Mouse (Mus musculus) kidney, adult 2 months (tissue): ENCODE measurements at regions not wholly inside any gene's neighbourhood (a gene's known extent, or its start where the extent isn't known, plus 50 kb on each side); places are given as distances from the start of the nearest gene placed in this dataset.

Experiments used
- DNase-seq: peaks from one replicate; pipeline ENCODE4 v3.0.0; 2021
- H3K27ac ChIP-seq: fragments of 200-500 bp; 2 replicates; pipeline ENCODE4 v1.5.1; 2012; ENCODE audit warnings: low read depth, low read length, control low read depth, inconsistent platforms; ENCODE audit not compliant: insufficient read depth
- H3K27me3 ChIP-seq: fragments of 200-500 bp; replicated peaks from 2 replicates; pipeline ENCODE4 v1.6.1; 2012; ENCODE audit warnings: mild to moderate bottlenecking, moderate library complexity, low read length, inconsistent platforms; ENCODE audit not compliant: control insufficient read depth, insufficient read depth
- H3K36me3 ChIP-seq: fragments of 200-500 bp; 2 replicates; pipeline ENCODE4 v1.6.1; 2012; ENCODE audit warnings: mild to moderate bottlenecking, moderate library complexity, low read length, inconsistent platforms; ENCODE audit not compliant: control insufficient read depth, insufficient read depth
- H3K4me1 ChIP-seq: fragments of 200-500 bp; 2 replicates; pipeline ENCODE4 v1.6.1; 2011; ENCODE audit warnings: low read length; ENCODE audit not compliant: control insufficient read depth, insufficient read depth
- H3K4me3 ChIP-seq: fragments of 200-500 bp; 2 replicates; pipeline ENCODE4 v1.5.1; 2011; ENCODE audit warnings: mild to moderate bottlenecking, low read depth, low read length, control low read depth; ENCODE audit not compliant: insufficient read depth
- CTCF ChIP-seq: fragments of 200-500 bp; conservative IDR thresholded peaks from 2 replicates; pipeline ENCODE4 v1.5.1; 2011; ENCODE audit warnings: low read depth, mild to moderate bottlenecking, control low read depth, low read length, moderate library complexity, mixed read lengths; ENCODE audit not compliant: insufficient read depth, insufficient read length
- POLR2A ChIP-seq: fragments of 200-500 bp; IDR thresholded peaks from one replicate; pipeline ENCODE4 v1.6.1; 2011; ENCODE audit warnings: low read depth, low read length, control low read depth
- WGBS: fragments of 180-500 bp; shearing (Covaris S2); methylation state at CpG from one replicate; pipeline ENCODE4 v1.1.7; 2018; 5-methylcytosine and 5-hydroxymethylcytosine counted together

DNA sequence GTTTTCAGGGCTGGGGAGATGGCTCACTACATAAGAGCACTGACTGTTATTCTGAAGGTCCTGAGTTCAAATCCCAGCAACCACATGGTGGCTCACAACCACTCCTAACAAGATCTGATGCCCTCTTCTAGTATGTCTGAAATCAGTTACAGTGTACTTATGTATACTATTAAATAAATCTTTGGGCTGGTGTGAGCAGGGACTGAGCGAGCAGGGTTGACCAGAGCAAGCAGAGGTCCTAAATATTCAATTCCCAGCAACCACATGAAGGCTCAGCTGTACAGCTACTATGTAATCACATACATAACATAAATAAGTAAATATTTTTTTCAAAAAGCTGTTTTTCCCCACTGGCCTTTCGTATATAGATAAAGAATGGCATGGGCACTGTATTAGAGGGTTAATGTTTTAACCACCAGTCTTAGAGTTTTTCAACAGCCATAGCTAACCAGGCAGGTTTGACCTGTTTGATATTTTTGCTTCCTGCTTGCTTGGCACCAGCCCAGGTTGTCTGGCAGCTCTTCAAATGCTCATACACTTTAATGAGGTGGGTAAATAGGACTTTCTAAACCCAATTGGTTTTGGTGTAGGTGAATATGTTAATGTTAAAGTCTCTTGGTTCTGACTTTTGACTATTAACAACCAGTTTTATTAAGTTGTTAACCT, 134.1 kb upstream of the Fam84a start:
- 51% methylated on average over 2 of the region's 2 CpGs for WGBS
- Histone ChIP-seq H3K27me3 (no peaks in the 10 kb centered on the region; the same call in 1 of the 2 replicates), H3K27ac (0 out of 2 replicates have a peak overlapping the region, but pooled peaks have one; percentile 23), H3K36me3 (no peaks in the 10 kb centered on the region), H3K4me3 (no peak overlapping the region), H3K4me1 (0 out of 2 replicates have a peak, but pooled peaks cover 2% of the 10 kb centered on the region)
- TF ChIP-seq CTCF (no peak), POLR2A (no peak)
- DNase-seq: peak; percentile 90

- no peak overlapping the region for H3K4me3 ChIP-seq
- H3K27me3 ChIP-seq: no peaks in the 10 kb centered on the region
- WGBS: 45% methylated on average over 4 of the region's 4 CpGs
- TF ChIP-seq POLR2A (no peak), CTCF (no peak)
- 0 out of 2 replicates have a peak, but pooled peaks cover 2% of the 10 kb centered on the region for H3K4me1 ChIP-seq
- no peaks in the 10 kb centered on the region for H3K36me3 ChIP-seq
- H3K27ac ChIP-seq: no peak overlapping the region
- no peak for DNase-seq
Measured at GRCm38 (mm10) chr12:14283106-14283692, 131.3 kb upstream of the Fam84a start.

DNA sequence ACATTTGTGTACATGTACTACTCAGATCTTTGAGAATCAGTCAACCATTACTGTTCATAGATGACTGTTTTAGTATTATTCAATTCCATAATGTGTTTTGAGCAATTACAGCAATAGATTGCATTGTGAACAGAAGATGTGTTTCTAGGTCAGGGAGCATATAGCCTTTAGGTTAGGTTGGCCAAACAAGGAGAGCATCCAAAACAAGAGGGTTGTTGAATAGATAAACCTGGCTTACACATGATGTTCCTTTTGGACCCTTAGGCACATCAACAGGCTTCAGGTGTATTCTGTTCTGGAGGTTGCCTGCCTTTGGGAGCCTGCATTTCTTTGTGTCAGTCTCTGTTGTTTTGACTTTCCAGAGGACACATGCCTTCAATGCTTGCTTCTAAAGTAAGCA, 123.4 kb upstream of the Fam84a start:
- H3K27ac ChIP-seq: no peak overlapping the region
- no peak for TF ChIP-seq POLR2A
- TF ChIP-seq CTCF: no peak
- no peak for DNase-seq
- no peaks in the 10 kb centered on the region for H3K27me3 ChIP-seq
- no peaks in the 10 kb centered on the region for H3K4me1 ChIP-seq
- no peak overlapping the region for H3K4me3 ChIP-seq
- no peaks in the 10 kb centered on the region for H3K36me3 ChIP-seq

- no peak for TF ChIP-seq POLR2A
- TF ChIP-seq CTCF: no peak
- no peak overlapping the region for H3K27ac ChIP-seq
- H3K36me3 ChIP-seq: no peaks in the 10 kb centered on the region
- H3K4me3 ChIP-seq: no peak overlapping the region
- H3K27me3 ChIP-seq: no peaks in the 10 kb centered on the region
- WGBS: 83% methylated on average over 5 of the region's 5 CpGs
- no peak for DNase-seq
- H3K4me1 ChIP-seq: no peaks in the 10 kb centered on the region
Measured at GRCm38 (mm10) chr12:14274796-14275195, 122.9 kb upstream of the Fam84a start.

- Histone ChIP-seq H3K27me3 (no peaks in the 10 kb centered on the region), H3K36me3 (no peaks in the 10 kb centered on the region), H3K4me3 (no peak overlapping the region), H3K4me1 (no peaks in the 10 kb centered on the region), H3K27ac (no peak overlapping the region)
- TF ChIP-seq CTCF (no peak), POLR2A (no peak)
- no peak for DNase-seq
Measured at GRCm38 (mm10) chr12:14271216-14271615, 119.4 kb upstream of the Fam84a start.

DNA sequence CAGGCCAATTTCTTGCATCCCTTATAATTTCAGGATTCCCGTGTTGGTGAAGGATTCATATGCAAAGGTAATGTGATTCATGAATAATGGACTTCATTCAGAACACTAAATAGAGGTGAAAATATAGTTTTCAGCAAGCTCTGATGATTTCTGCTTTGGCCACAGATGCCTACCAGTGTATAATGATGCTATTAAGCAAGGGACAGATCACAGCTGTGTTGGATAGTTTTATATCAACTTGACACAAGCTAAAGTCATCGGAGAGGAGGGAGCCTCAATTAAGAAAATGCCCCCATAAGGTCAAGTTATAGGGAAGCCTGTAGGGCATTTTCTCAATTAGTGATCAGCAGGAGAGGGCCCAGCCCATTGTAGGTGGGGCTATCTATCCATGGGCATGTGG, 109.2 kb upstream of the Fam84a start:
- Histone ChIP-seq H3K36me3 (no peaks in the 10 kb centered on the region), H3K27me3 (no peaks in the 10 kb centered on the region), H3K4me1 (no peaks in the 10 kb centered on the region), H3K4me3 (no peak overlapping the region), H3K27ac (no peak overlapping the region)
- TF ChIP-seq CTCF (no peak), POLR2A (no peak)
- no peak for DNase-seq
- 78% methylated on average over 2 of the region's 2 CpGs for WGBS

DNA sequence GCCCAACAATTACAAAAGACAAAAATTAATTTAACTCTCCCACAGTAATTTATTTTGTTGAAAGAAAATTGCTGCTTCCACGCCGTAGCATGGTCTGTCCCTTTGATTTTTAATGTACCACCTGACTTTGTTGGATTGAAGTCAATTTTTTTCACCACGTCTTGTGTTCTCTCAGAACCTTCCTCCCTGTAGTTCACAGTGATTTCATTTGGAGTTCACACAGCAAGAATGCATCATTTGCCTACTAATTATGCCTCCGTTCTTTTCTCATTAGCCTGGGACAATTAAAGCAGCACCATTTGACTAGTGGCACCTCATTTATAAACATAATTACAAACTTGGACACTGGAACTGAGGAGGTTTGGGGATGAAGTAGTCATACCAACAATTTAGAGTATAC, 108.4 kb upstream of the Fam84a start:
- H3K4me1 ChIP-seq: no peaks in the 10 kb centered on the region
- DNase-seq: no peak
- TF ChIP-seq CTCF: no peak
- TF ChIP-seq POLR2A: no peak
- no peaks in the 10 kb centered on the region for H3K36me3 ChIP-seq
- no peaks in the 10 kb centered on the region for H3K27me3 ChIP-seq
- no peak overlapping the region for H3K27ac ChIP-seq
- WGBS: 54% methylated on average over 4 of the region's 4 CpGs
- no peak overlapping the region for H3K4me3 ChIP-seq
